Mouse (Mus musculus): ENCODE results near the gene Faap100.

Faap100 gene

DNA sequence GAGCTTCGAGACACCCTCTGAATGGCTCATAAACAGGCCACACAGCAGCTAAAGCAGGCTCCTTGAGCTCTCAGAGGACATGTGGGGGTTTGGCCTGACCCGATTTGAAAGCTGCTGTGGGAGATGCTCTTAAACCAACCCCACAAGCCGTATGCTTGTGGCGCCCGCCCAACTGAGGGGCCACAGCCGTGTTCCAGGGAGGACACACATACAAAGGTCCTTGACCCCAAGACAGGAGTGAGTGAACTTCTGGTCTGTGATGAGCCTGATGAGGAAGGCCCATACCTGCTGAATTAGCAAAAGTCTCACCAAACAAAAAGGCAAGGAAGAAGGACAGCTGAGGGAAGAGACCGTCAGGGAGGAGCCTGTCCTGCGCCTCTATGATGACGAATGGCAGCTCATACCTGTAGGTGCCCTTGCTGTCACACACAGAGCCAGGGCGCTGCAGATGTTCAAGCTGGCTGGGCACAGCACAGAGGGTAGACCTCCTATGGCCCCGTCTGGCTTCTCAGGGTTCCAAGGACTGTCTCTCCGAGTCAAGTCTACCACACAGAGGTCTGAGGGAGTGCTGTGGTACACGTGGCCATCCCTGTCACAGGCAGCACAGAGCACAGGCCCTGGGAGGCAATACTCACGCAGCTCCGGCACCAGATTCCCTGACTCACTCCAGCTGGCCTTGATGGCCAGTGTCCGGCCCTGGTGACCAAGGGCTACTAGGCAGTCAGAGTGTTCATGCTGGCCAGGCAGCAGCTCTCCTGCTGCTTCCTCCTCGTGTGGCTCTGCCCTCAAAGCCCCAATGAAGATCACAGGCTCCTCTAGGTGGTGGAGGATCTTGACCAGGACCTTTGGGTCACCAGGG lies 2.0 kb downstream of the Faap100 start:
- WGBS = 84% methylated on average over 17 of the region's 17 CpGs

DNA sequence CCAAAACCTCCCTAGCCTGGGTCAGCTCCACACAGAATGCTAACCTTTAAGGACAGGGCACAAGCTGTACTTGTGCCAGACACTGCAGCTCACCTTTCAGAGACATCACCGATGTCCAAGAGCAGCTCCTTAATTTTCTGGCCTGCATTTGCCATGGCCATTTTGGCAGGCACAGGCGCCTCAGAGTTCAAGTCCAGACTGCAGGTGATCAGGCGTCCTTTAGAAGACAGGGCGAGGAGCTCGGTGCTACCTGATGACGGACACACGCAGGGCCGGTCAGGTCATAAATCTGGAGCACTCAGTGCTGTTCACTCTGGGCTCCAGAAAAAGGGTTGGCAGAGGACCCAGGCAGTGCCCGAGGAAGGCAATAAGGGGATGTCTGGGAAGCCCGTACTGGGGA lies 3.2 kb downstream of the Faap100 start:
- WGBS = 94% methylated on average over 10 of the region's 10 CpGs

DNA sequence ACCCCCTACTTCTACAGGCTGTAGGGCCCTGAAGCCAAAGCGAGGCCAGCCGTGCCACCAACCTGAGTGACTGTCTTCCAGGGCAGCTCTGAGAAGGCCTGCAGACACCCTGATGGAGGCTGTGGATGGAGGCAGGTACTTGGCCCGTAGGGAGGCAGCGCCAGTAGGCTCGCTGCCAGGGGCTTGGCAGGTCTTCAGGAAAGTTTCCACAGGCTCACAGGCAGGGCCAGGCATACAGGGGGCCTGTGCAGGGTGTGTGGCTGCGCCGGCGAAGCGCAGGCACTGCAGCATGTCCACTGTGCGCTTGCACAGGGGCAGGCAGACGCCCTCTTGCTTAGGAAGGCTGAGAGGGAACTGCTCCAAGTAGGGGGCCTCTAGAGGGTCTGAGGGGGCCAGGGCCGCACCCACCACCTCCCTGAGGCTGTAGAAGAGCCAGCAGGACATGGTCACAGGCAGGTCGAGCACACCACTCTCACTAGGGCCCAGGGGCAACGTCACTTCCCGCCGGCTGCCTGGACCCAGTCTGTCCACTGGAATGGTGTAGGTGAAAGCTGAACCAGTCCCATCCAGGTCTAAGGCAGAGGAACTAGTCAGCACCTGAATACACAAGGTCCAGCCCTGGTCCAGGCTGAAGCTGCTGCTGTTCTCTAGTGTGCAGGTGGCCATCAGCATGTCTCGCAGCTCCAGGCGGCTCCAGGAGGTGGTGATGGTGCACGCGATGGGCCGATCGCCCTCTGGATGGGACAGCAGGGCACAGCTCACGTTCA lies 4.6 kb downstream of the Faap100 start:
- WGBS = 75% methylated on average over 23 of the region's 23 CpGs

DNA sequence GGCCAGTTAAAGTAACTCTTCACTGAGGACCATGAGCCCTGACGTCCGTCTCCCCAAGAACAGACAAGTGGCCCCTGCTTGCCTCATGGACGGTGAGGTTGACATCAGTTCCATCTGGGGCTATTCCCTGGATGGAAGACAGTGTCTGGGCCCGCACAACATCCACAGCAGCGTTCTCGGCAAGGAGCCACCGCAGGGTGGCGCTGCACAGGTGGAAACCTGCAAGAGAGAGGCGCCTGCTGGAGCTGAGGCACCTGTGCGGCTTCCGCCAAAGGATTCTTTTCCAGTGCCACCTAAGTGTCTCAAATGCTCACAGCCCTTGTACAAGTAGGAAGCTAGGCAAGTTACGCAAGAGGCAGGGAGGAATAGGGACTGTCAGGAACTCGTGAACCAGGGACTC lies 5.5 kb downstream of the Faap100 start:
- WGBS = 77% methylated on average over 13 of the region's 13 CpGs

DNA sequence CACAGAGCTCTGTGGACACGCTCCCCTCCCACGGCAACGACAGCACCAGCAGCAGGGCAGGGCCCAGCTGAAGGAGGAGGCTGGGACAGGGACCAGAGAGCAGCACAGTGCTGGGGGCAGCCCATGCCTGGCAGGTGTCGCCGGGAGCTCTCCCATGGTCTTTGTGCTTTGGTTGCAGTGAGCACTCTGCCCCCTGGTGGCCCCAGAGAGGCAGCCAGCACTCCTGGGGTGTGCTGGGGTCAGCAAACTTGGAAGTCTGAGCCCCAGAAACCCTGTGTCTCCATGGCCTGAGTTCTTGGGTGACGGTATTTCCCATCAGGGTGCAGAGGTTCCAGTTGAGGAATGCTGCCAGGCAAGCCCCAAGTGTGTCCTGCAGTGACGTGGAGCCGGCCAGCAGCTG lies 8.9 kb downstream of the Faap100 start:
- WGBS = 36% methylated on average over 8 of the region's 8 CpGs

DNA sequence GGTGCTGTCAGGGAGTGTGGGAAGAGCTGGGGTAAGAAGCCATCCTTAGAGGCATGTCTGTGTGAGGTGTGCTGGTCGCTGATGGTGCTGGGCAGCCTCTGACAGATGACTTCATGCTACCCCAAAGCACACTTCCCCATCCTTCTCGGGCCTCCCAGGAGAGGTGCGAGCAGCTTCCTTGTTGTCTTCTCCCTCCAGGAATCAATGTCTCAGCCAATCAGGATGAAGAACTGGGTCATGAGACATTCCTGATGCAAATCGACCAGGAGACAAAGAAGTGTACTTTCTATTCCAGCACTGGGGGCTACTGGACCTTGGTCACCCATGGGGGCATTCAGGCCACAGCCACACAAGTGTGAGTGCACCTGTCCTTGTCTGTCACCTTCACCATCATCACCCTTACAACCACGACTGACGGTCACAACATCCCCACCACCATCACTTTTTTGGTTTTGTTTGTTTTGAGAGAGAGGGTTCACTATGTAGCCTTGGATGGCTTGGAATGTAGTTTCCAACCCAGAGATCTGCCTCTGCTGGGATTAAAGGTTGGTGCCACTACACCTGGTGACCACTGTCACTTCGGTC lies 12.0 kb downstream of the Faap100 start:
- 36% methylated on average over 7 of the region's 7 CpGs for WGBS

GRCm38 (mm10) chr11:120362891-120363290 lies 15.7 kb downstream of the Faap100 start:
- WGBS = 91% methylated on average over 6 of the region's 6 CpGs

DNA sequence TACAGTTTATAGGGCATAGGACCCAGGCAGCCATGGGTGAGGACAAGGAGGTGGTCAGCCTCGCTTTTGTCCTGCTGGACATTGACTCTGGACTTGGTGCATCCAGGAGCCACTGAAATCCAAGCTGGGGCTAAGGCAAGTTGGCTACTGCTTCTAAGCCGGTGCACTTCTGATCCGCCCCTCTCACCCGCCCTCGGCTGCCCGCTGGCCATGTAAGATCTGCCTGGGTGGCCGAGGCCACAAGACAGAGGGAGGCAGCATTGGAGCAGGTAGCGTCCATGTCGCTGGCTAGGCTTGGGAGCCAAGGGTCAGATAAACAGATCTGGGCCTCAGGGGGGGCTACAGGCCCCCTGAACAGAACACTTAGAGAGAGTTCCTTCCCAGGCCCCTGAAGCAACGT lies 17.3 kb downstream of the Faap100 start, which contains the start of gene Fscn2:
Gene Fscn2 (plus strand): TSS at position 240 of the 400 bp plus-strand sequence.
- 85% methylated on average over 10 of the region's 10 CpGs for WGBS

GRCm38 (mm10) chr11:120360755-120361154 lies 17.8 kb downstream of the Faap100 start:
- WGBS = 92% methylated on average over 5 of the region's 5 CpGs

DNA sequence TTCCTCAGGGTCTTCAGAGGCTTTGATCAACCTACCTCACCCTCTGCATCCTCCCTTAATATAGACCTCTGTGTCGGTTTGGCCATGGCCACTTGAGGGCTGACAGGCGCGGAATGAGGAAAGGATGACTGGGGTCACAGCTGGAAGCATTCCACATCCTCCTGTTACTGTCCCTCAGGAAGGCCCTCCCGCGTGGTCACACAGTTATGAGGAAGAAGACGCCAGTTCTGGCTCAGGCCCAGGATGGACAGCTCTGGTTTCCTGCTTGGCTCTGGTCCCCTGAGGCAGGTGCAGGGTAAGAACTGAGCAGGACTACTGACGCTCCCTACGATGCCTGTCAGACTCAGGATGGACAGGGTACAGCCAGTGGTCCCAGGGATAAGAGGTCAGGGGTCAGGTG lies 18.5 kb downstream of the Faap100 start:
- 65% methylated on average over 8 of the region's 8 CpGs for WGBS

DNA sequence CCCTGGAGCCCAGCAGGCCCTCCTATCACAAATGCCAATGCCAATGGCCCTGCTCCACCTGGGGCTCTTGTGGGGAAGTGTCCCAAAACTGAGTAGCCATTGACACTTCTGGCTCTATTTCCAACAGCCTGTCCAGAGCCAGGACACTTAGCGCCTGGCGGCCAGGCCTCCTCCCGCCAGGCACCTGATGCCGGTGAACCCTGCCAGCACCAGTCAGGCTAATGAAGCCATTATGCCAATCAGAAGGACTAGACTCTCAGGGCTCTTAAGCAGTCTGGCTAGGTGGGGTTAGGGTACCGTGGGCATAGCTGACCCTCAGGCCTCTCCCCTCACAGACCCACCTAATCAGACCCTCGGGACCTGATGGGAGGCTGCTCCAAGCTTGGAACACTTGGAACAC lies 19.2 kb downstream of the Faap100 start:
- 76% methylated on average over 6 of the region's 6 CpGs for WGBS

DNA sequence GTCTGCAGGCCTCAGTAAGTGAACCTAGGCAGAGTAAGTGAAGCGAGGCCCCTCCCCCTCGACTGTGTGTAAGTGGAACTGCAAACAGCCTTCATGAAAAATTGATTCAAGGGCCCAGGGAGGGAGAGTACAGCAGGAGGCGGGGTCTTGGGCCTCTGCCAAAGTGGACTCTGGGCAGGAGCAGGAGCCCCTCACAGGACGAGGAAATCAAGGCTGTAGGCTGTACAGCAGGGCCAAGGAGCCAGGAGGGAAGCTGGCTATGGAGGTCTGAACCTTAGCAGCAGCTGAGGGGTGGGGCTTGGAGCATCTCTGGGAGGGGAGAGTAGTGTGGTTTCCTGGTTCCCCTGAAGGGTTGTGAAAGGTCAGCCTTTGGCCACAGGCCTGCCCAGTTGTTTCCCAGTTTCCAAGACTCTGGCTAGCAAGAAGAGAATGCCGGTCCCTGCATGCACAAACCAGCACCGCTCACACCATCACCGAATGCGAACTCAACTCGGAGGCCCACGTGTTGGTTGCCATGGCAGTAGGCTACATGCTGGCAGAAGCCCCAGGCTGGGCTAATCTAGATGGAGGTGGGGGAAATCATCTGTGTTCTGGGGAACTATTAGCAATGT lies 20.7 kb downstream of the Faap100 start:
- WGBS = 20% methylated on average over 10 of the region's 10 CpGs

- WGBS = 94% methylated on average over 4 of the region's 4 CpGs
Measured at GRCm38 (mm10) chr11:120356900-120357299, 21.7 kb downstream of the Faap100 start.

DNA sequence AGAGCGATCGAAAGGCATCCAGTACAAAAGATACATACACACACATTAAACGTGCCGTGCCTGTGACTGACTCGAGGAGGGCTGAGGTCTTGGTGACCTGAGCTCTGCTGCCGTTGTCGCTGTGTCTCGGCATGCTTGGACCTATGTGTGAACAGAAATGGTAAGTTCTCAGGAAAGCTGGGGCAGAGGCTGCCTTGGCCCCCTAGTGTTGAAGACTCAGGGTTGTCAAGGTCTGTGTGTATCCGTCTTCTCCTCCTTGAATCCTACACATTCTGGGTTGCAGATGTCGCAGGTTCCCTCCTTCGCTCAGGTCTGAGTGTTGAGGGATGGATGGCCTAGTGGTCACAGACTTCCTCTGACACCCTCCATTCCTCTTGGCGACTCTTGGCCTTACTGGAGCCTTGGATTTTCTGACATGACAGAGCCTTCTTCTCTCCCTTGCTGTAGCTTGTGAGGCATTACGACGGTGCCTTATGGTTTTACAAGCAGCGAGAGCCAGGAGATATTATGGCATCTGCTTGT lies 22.2 kb downstream of the Faap100 start:
- WGBS = 82% methylated on average over 15 of the region's 15 CpGs

DNA sequence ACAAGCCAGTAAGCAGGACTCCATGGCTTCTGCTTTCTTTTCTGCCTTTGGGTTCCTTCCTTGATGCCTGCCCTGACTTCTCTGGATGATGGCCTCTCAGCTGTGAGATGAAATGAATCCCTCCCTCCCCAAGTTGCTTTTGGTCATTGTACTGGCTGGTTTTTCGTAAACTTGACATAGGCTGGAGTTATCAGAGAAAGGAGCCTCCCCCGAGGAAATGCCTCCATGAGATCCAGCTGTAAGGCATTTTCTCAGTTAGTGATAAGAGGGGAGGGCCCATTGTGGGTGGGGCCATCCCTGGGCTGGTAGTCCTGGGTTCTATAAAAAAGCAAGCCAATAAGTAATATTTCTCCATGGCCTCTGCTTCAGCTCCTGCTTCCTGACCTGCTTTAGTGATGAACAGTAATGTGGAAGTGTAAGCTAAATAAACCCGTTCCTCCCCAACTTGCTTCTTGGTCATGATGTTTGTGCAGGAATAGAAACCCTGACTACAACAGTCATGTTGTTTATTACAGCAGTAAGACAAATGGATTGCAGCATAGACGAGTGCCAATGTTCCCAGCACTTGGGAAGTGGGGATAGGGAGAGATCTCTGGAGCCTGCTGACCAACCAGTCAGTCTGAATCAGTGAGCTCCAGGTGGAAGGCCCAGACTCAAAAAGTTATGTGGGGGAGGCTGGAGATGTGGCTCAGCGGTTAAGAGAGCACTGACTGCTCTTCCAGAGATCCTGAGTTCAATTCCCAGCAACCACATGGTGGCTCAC lies 23.1 kb downstream of the Faap100 start:
- WGBS = 74% methylated on average over 5 of the region's 5 CpGs

- 81% methylated on average over 17 of the region's 17 CpGs for WGBS
Measured at GRCm38 (mm10) chr11:120354304-120355276, 24.0 kb downstream of the Faap100 start.

GRCm38 (mm10) chr11:120353500-120354303 lies 24.9 kb downstream of the Faap100 start:
- 40% methylated on average over 26 of the region's 26 CpGs for WGBS

DNA sequence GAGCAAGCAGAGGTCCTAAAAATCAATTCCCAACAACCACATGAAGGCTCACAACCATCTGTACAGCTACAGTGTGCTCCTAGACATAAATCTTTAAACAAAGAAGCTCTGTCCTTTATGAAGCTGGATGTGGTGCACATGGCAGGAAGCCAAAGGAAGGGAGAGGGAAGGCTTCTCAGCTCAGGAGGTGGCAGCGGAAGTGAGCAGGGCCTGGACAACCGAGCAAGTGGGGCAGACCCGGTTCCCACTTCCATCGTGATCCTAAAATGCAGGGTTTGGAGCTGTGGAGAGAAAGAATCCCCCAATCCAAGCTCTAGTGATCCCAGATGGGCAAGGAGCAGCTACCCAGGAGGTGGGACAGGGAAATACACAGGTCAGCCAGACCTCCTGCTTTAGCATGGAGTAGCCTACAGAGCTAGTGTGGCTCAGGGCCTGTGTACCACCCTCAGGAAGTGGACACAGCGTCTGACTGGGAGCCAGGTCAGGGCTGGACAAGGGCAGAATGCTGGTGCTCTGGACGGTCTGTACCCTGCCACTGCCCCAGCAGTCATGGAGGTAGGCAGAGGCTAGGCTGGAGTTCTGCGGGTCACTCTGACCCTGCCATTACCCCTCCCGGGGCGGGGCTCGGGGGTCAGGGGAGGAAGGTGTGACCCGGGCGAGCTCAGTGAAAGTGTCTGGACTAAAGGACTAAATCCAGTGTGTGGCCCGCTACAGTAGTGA lies 25.8 kb downstream of the Faap100 start:
- WGBS = 58% methylated on average over 13 of the region's 13 CpGs

DNA sequence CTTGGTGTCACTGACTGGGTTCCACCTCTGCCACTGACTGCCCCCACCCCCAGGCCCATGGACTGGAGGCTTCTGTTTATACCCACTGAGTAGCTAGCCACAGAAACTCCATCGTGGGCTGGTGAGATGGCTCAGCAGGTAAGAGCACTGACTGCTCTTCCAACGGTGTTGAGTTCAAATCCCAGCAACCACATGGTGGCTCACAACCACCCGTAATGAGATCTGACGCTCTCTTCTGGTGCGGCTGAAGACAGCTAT lies 26.5 kb downstream of the Faap100 start:
- WGBS = 87% methylated on average over 5 of the region's 5 CpGs

All from cerebral cortex, adult 2 months (tissue).